Mouse (Mus musculus) liver, embryonic 14.5 days (tissue): ENCODE data around the gene BC051019. TPM values are rescaled to one million over a fixed set of nuclear protein-coding genes. Genes with fewer than 3 reads are reported as not detected.

Experiments used
- ATAC-seq: fragments of 200-750 bp; cut with Nextera tagmentation; 2 replicates; pipeline ENCODE4 v1.8.0; 2017; ENCODE audit warnings: moderate number of reproducible peaks, mild to moderate bottlenecking, moderate library complexity; ENCODE audit not compliant: insufficient read depth
- DNase-seq, 3 experiments: peaks; one replicate each; pipeline ENCODE4 v3.0.0-alpha.2; 2012 to 2013; ENCODE audit warnings: low read depth in 3 of 3, low spot score in 3 of 3
- H3K27ac ChIP-seq: fragments of 300-500 bp; sonication (generic); 2 replicates; pipeline ENCODE4 v1.5.1; 2014; ENCODE audit warnings: moderate library complexity, mild to moderate bottlenecking, control low read depth, inconsistent platforms
- H3K27me3 ChIP-seq: fragments of 300-500 bp; sonication (generic); 2 replicates; pipeline ENCODE4 v1.6.1; 2014; ENCODE audit warnings: mild to moderate bottlenecking, low read length, moderate library complexity; ENCODE audit not compliant: control insufficient read depth, insufficient read depth
- H3K36me3 ChIP-seq: fragments of 300-500 bp; sonication (generic); replicated peaks from 2 replicates; pipeline ENCODE4 v1.6.1; 2014; ENCODE audit warnings: low read depth; ENCODE audit not compliant: control insufficient read depth, insufficient read depth
- H3K4me1 ChIP-seq, 2 experiments: fragments of 200-500 bp in 1 of 2; fragments of 300-500 bp in 1 of 2; sonication (generic) in 1 of 2; replicated peaks; 2 replicates each; pipeline ENCODE4 v1.6.1; 2012 to 2014; ENCODE audit warnings: antibody characterized with exemption in 1 of 2, inconsistent platforms in 1 of 2, low read length in 1 of 2; ENCODE audit not compliant: control insufficient read depth in 2 of 2, insufficient read depth in 2 of 2
- H3K4me2 ChIP-seq: fragments of 300-500 bp; sonication (generic); 2 replicates; pipeline ENCODE4 v1.6.1; 2014; ENCODE audit warnings: low read depth, mild to moderate bottlenecking, control low read depth, moderate library complexity
- H3K4me3 ChIP-seq, 2 experiments: fragments of 200-500 bp in 1 of 2; fragments of 300-500 bp in 1 of 2; sonication (generic) in 1 of 2; 2 replicates each; pipeline ENCODE4 v1.5.1; 2012 to 2014; ENCODE audit warnings: low read depth in 2 of 2, low read length in 2 of 2, mild to moderate bottlenecking in 2 of 2, control low read depth in 1 of 2, inconsistent platforms in 1 of 2, moderate library complexity in 1 of 2; ENCODE audit not compliant: insufficient read depth in 1 of 2
- H3K9ac ChIP-seq: fragments of 300-500 bp; sonication (generic); replicated peaks from 2 replicates; pipeline ENCODE4 v1.6.1; 2014; ENCODE audit warnings: mild to moderate bottlenecking, control low read depth, moderate library complexity
- H3K9me3 ChIP-seq: fragments of 300-500 bp; sonication (generic); 2 replicates; pipeline ENCODE4 v1.6.1; 2016; ENCODE audit warnings: low read length, mixed read lengths; ENCODE audit not compliant: control insufficient read depth
- CTCF ChIP-seq: IDR thresholded peaks from 2 replicates; pipeline ENCODE4 v1.5.1; 2016; ENCODE audit warnings: antibody characterized with exemption, low read depth, control low read depth
- EP300 ChIP-seq: IDR thresholded peaks from 2 replicates; pipeline ENCODE4 v1.6.1; 2016; ENCODE audit warnings: antibody characterized with exemption, low read depth
- WGBS: fragments of 180-500 bp; shearing (Covaris S2); extraction: QIAGEN DNeasy Blood & Tissue Kit; methylation state at CpG from one replicate; pipeline ENCODE4 v1.1.7; 2014; ENCODE audit not compliant: insufficient replicate concordance; 5-methylcytosine and 5-hydroxymethylcytosine counted together
- polyA plus RNA-seq, 2 experiments: library from polyadenylated mRNA; depleted of rRNA in 1 of 2; stranded (reverse) in 1 of 2; unstranded in 1 of 2; fragments of >200 nt; fragmentation: Nextera tagmentation in 1 of 2; extraction: Ambion mirVana in 1 of 2; gene quantifications; 2 replicates each; pipeline versions ENCODE4 v1.2.1 to v1.2.3; 2012 to 2014

The BC051019 gene
- polyA plus RNA-seq, 2 experiments = 0.07 to 0.19 TPM

DNA sequence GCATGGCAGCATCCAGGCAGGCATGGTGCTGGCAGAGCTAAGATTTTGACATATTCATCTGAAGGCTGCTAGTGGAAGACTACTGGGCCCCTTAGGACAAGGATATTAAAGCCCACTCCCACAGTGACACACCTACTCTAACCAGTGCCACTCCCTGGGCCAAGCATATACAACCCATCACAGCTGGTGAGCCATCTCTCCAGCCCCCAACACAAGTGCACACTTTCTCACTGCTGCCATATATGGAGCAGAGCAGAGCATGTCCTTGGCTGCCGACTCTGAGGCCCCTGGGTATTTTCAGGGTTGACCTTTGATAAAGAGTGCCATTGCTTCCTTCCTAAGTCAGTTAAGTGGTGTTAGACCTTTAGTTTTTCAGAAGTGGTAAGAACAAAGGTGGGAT is 13.6 kb downstream of the BC051019 start:
- no peak overlapping the region for H3K4me2 ChIP-seq
- no peak overlapping the region for H3K4me3 ChIP-seq
- H3K36me3 ChIP-seq = peaks cover 37% of the 10 kb centered on the region
- no peak overlapping the region for H3K9ac ChIP-seq
- no peak for DNase-seq
- ATAC-seq = no peak
- H3K9me3 ChIP-seq = no peaks in the 10 kb centered on the region
- TF ChIP-seq CTCF (no peak), EP300 (no peak)
- 54% methylated on average over 1 of the region's 1 CpGs for WGBS
- H3K27ac ChIP-seq = no peak overlapping the region
- no peaks in the 10 kb centered on the region for H3K27me3 ChIP-seq
- peaks cover under 1 to 6% of the 10 kb centered on the region in 2 experiments; a peak in 3 of 4 replicates for H3K4me1 ChIP-seq

DNA sequence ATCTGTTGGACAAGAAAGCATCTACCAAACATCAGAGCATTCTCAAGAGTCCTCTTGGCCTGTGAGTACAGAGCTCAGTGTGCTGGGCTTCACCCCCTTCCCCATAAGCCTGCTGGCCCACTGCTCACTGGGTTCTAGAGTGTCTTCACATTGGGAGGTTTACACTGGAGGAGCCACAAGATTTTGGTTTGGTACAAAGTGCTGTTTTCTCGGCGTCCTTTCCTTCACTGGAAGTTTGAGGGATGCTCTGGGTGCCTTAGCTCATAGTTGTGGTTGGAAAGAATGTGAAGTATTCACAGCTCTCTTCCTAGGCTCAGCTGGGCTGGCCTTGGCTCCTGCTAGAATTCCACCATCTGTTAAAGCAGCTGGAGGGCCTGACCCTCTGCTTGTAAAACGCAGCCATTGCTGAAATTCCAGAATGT is 14.7 kb downstream of the BC051019 start:
- no peak for ATAC-seq
- Histone ChIP-seq H3K9me3 (no peaks in the 10 kb centered on the region), H3K4me2 (no peak overlapping the region), H3K36me3 (peaks cover 37% of the 10 kb centered on the region), H3K4me1 (peaks cover 11 to 15% of the 10 kb centered on the region in 2 experiments), H3K4me3 (no peak overlapping the region), H3K27me3 (no peaks in the 10 kb centered on the region), H3K27ac (no peak overlapping the region), H3K9ac (no peak overlapping the region)
- no peak for TF ChIP-seq EP300
- no peak for TF ChIP-seq CTCF
- 60% methylated on average over 3 of the region's 3 CpGs for WGBS
- no peak for DNase-seq

DNA sequence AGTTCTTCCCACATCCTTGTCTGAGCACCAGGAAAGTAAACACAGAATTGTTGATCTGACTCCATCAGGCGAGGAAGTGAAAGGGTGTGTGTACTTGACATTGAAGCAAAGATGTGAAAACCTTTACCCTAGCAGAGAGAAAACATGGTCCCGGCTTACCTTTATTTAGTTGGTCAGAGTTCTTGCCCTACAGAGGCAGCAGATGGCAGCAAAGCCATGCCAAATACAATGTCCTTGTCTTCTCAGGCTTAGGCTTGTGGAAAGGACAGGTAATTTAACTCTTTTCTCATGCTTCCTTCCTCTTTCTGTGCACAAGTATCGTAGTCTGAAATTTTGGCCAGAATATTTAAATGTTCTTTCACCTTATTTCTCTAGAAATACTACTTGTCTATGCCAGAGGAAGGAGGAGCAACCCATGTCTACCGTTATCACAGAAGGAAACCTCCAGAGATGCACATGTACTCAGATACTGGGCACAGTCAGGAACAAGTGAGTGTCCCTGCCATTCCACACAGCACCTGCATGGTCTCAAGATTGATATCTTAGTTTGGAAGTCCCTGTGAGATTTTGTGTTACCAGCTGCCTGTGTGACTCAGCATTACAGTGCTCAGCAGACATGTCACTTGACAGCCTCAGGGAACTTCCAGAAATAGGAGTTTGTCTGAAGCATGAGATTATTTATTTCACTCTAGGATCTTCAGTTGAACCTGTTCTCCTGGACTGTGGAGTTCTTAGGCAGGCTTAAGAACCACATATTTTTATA is 16.4 kb downstream of the BC051019 start:
- Histone ChIP-seq H3K27me3 (no peaks in the 10 kb centered on the region), H3K4me1 (peaks cover 16 to 25% of the 10 kb centered on the region in 2 experiments), H3K4me2 (no peak overlapping the region), H3K36me3 (peaks cover 31% of the 10 kb centered on the region), H3K9ac (no peak overlapping the region), H3K9me3 (no peaks in the 10 kb centered on the region), H3K27ac (no peak overlapping the region), H3K4me3 (no peak overlapping the region)
- peak; percentile 70 for TF ChIP-seq CTCF
- TF ChIP-seq EP300 = no peak
- 35% methylated on average over 4 of the region's 4 CpGs for WGBS
- ATAC-seq (no peak), DNase-seq (peak in 2 of 3 experiments; percentile 39 to 40)

DNA sequence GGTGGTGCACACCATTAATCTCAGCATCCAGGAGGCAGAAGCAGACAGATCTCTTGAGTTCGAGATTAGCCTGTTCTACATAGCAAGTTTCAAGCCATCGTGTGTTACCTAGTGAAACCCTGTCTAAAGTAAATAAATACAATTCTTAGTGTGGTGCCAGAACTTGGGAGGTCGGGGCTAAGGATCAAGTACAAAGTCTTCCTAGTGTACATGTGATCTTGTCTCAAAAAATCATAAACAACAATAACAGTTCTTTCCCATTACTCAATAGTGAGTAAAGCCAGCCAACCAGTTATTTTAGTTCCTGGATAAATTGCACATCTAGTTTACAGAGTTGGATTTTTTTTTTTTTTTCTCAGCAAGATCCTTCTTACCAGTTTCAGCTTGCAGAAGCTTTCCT is 19.2 kb downstream of the BC051019 start:
- H3K9me3 ChIP-seq = no peaks in the 10 kb centered on the region
- H3K36me3 ChIP-seq = peaks cover 16% of the 10 kb centered on the region
- H3K9ac ChIP-seq = peak overlapping the region; percentile 89
- H3K4me2 ChIP-seq = peak overlapping the region; percentile 92
- H3K4me3 ChIP-seq = peak overlapping the region; percentile 76 to 83
- peak overlapping the region; percentile 69; the same call in 1 of the 2 replicates for H3K27ac ChIP-seq
- H3K27me3 ChIP-seq = no peaks in the 10 kb centered on the region
- no peak for ATAC-seq
- TF ChIP-seq CTCF = no peak
- TF ChIP-seq EP300 = no peak
- no peak for DNase-seq
- 36% methylated on average over 3 of the region's 3 CpGs for WGBS
- peaks cover 16 to 26% of the 10 kb centered on the region in 2 experiments for H3K4me1 ChIP-seq

DNA sequence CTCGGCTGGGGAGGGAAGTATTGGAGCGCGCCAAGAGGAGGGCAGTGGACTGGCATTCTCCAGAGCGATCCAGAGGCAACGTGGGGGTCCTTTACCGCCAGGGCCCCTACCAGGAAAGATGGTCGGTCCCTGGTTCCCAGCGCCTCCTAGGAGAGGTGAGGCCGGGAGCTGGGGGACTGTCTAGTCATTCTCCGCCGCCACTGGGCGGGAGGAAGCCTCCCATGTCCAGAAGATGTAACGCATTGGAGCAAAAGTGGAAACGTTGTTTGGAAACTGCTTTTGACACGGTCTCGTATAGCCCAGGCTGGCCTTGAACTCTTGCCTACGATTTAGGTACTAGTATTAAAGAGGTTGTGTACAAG is 19.7 kb downstream of the BC051019 start:
- Histone ChIP-seq H3K4me2 (peak overlapping the region; percentile 92), H3K9ac (peak overlapping the region; percentile 89), H3K4me3 (peak overlapping the region; percentile 76 to 83), H3K36me3 (peaks cover 12% of the 10 kb centered on the region), H3K4me1 (peaks cover 16 to 26% of the 10 kb centered on the region in 2 experiments), H3K9me3 (no peaks in the 10 kb centered on the region), H3K27ac (peak overlapping the region; percentile 69), H3K27me3 (no peaks in the 10 kb centered on the region)
- WGBS = 3% methylated on average over 17 of the region's 17 CpGs
- TF ChIP-seq EP300 (no peak), CTCF (peak; percentile 7; the same call in 1 of the 2 replicates)
- peak in 2 of 3 experiments; percentile 19 to 26 for DNase-seq
- peak; percentile 65 for ATAC-seq
